Mouse (Mus musculus): ENCODE results near the gene Vapa. TPM values are rescaled to one million over a fixed set of nuclear protein-coding genes. Genes with fewer than 3 reads are reported as not detected.

Vapa gene
- polyA plus RNA-seq, 1 experiment, result 3.7 TPM

DNA sequence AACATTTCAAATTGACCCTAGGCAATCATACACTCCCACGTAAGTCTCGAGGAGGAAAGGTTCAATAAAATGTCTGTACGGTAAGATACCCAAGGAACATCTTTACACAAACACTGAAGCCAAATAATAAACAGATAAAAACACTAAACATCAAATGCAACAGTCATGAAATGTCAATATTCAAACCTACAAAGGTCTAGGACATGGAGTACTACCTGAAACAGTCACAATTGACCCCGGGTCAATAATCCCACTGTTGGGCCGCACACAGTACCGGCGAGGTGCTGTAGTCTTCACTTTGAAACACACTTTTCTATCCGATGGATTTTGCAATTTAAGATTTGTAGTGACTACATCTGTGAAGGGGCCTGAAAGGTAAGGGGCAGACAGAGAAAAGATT is 18.7 kb downstream of the Vapa start:
- no peak for TF ChIP-seq GATA1 (IDR thresholded peaks at IDR 0.05; ENCODE audit: low read length)
- TF ChIP-seq TAL1 (IDR thresholded peaks at IDR 0.05; ENCODE audit: low read length), result no peak
- no peak overlapping the region for H3K4me3 ChIP-seq (replicated peaks)
- H3K27me3 ChIP-seq (ENCODE audit: control insufficient read depth), result no peaks in the 10 kb centered on the region
- no peaks in the 10 kb centered on the region for H3K9me3 ChIP-seq (ENCODE audit: control insufficient read depth, low read length)
- H3K36me3 ChIP-seq (ENCODE audit: control insufficient read depth), result peaks cover 45% of the 10 kb centered on the region
- peaks cover 19% of the 10 kb centered on the region for H3K4me1 ChIP-seq (ENCODE audit: control insufficient read depth)

DNA sequence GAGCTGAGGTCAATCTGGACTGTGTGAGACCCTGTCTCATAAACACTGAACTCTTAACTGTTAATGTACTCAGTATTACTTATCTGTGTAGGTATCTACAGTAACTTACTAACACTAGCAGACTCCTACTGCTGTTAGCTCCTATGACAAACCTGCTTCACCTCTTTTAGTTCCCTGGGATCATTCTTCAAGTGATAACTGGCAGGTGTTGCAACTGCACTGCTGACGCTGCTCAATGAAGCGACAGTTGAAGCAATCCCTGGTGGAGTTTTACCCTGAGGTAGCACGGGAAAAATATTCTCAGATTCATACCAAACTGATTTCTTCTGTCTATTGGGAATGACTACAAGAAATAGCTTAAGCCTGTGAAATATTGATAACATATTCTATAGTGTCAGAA is 26.5 kb downstream of the Vapa start:
- H3K4me3 ChIP-seq (replicated peaks), result no peak overlapping the region
- peaks cover 63% of the 10 kb centered on the region for H3K36me3 ChIP-seq (ENCODE audit: control insufficient read depth)
- no peaks in the 10 kb centered on the region for H3K27me3 ChIP-seq (ENCODE audit: control insufficient read depth)
- H3K4me1 ChIP-seq (ENCODE audit: control insufficient read depth), result no peaks in the 10 kb centered on the region
- TF ChIP-seq TAL1 (IDR thresholded peaks at IDR 0.05; ENCODE audit: low read length) (no peak), GATA1 (IDR thresholded peaks at IDR 0.05; ENCODE audit: low read length) (no peak)
- no peaks in the 10 kb centered on the region for H3K9me3 ChIP-seq (ENCODE audit: control insufficient read depth, low read length)

DNA sequence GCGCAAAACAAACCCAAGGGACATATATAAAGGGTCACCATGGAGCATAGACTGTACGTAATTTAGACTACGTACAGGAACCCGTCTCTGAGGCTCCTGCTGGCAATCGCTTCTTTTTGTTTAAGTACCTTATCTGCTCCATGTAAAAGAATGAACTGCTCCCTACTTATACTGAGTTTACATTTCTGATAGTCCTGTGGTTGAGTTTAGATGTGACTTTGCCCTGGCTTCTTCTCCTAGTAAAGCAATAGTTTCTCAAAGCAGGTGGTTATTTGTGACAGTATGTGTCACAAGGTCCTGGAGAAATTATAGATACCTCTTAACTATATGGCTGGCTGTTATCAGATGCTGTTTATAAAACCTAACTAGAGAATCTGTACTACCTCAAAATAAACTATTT is 31.9 kb downstream of the Vapa start:
- Histone ChIP-seq H3K4me3 (replicated peaks) (no peak overlapping the region), H3K9me3 (ENCODE audit: control insufficient read depth, low read length) (no peaks in the 10 kb centered on the region), H3K4me1 (ENCODE audit: control insufficient read depth) (no peaks in the 10 kb centered on the region), H3K27me3 (ENCODE audit: control insufficient read depth) (no peaks in the 10 kb centered on the region), H3K36me3 (ENCODE audit: control insufficient read depth) (peaks cover 60% of the 10 kb centered on the region)
- TF ChIP-seq GATA1 (IDR thresholded peaks at IDR 0.05; ENCODE audit: low read length) (no peak), TAL1 (IDR thresholded peaks at IDR 0.05; ENCODE audit: low read length) (no peak)

DNA sequence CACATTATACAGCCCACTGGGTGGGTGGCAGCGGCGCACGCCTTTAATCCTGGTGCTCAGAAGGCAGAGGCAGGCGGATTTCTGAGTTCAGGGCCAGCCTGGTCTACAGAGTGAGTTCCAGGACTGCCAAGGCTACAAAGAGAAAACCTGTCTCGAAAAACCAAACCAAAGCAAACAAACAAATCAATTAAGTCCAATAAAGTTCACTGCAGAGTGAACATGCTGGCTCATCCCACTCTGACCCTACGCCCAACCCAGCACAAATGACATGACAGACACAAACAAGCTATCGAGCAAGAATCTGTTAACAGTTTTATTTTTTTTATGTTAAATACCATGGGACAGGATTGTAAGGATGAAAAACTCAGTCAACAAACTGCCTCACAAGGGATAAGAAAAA is 33.6 kb downstream of the Vapa start:
- no peaks in the 10 kb centered on the region for H3K9me3 ChIP-seq (ENCODE audit: control insufficient read depth, low read length)
- no peaks in the 10 kb centered on the region for H3K27me3 ChIP-seq (ENCODE audit: control insufficient read depth)
- peaks cover 51% of the 10 kb centered on the region for H3K36me3 ChIP-seq (ENCODE audit: control insufficient read depth)
- no peak overlapping the region for H3K4me3 ChIP-seq (replicated peaks)
- no peaks in the 10 kb centered on the region for H3K4me1 ChIP-seq (ENCODE audit: control insufficient read depth)
- TF ChIP-seq TAL1 (IDR thresholded peaks at IDR 0.05; ENCODE audit: low read length), result no peak

DNA sequence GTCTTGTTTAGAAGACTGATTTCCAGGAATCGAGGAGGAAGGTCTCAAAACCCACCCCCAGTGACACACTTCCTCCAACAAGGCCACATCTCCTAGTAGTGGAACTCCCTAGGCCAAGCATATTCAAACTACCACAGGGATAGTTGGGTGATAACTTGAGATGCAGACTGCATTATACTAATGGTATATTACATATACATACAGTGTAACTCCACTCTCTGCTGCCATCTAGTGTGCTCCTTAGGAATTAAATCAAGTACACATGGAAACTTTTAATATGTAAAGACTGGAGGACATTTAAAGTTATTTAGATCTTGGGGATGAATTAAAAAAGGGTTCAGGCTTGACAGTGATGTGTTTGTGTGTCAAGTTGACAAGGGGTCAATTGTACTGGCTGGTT is 38.0 kb downstream of the Vapa start:
- no peak for TF ChIP-seq GATA1 (IDR thresholded peaks at IDR 0.05; ENCODE audit: low read length)
- TF ChIP-seq TAL1 (IDR thresholded peaks at IDR 0.05; ENCODE audit: low read length), result no peak
- Histone ChIP-seq H3K9me3 (ENCODE audit: control insufficient read depth, low read length) (no peaks in the 10 kb centered on the region), H3K27me3 (ENCODE audit: control insufficient read depth) (no peaks in the 10 kb centered on the region), H3K36me3 (ENCODE audit: control insufficient read depth) (peaks cover 21% of the 10 kb centered on the region), H3K4me3 (replicated peaks) (no peak overlapping the region), H3K4me1 (ENCODE audit: control insufficient read depth) (peaks cover 6% of the 10 kb centered on the region)

DNA sequence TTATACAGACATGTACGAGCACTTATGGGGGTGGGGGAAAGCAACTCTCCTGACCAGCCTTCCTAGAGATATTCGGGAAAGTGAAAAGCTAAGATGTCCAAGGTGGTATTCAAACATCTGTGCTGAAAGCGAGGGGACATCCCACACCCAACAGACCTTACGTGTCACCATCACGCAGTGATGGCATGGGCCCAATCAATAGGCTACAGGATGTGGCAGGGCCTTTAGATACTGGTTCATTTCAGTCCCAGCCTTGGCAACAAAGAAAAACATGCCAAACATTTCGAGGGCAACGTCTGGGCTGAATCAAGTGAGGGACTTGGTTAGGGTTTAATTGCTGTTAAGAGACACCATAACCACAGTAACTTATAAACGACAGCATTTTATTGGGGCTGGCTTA is 38.5 kb downstream of the Vapa start:
- H3K4me1 ChIP-seq (ENCODE audit: control insufficient read depth), result peaks cover 6% of the 10 kb centered on the region
- H3K4me3 ChIP-seq (replicated peaks), result no peak overlapping the region
- TF ChIP-seq GATA1 (IDR thresholded peaks at IDR 0.05; ENCODE audit: low read length), result no peak
- TF ChIP-seq TAL1 (IDR thresholded peaks at IDR 0.05; ENCODE audit: low read length), result no peak
- no peaks in the 10 kb centered on the region for H3K27me3 ChIP-seq (ENCODE audit: control insufficient read depth)
- no peaks in the 10 kb centered on the region for H3K9me3 ChIP-seq (ENCODE audit: control insufficient read depth, low read length)
- H3K36me3 ChIP-seq (ENCODE audit: control insufficient read depth), result peaks cover 16% of the 10 kb centered on the region

DNA sequence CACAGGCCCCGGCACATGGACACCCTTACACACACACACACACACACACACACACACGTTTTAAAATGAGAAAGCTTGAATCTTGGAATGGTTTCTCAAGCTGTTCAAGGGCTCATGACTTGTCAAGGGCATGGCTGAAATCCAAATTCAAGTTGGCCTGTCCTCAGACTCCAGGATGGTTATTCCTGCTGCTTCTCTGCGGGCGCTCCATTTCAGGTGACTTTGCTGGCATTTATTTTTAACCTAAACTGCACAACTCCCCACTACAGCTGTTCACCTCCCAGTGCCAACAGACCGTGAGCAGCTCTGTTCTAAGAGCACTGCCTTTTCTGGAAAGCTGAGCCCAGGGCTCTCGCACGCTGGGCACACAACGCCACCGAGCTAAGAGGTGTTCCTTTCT is 41.5 kb downstream of the Vapa start:
- H3K4me3 ChIP-seq (replicated peaks), result no peak overlapping the region
- H3K4me1 ChIP-seq (ENCODE audit: control insufficient read depth), result peaks cover 6% of the 10 kb centered on the region
- TF ChIP-seq GATA1 (IDR thresholded peaks at IDR 0.05; ENCODE audit: low read length) (no peak), TAL1 (IDR thresholded peaks at IDR 0.05; ENCODE audit: low read length) (no peak)
- H3K27me3 ChIP-seq (ENCODE audit: control insufficient read depth), result no peaks in the 10 kb centered on the region
- H3K9me3 ChIP-seq (ENCODE audit: control insufficient read depth, low read length), result no peaks in the 10 kb centered on the region
- H3K36me3 ChIP-seq (ENCODE audit: control insufficient read depth), result no peaks in the 10 kb centered on the region

DNA sequence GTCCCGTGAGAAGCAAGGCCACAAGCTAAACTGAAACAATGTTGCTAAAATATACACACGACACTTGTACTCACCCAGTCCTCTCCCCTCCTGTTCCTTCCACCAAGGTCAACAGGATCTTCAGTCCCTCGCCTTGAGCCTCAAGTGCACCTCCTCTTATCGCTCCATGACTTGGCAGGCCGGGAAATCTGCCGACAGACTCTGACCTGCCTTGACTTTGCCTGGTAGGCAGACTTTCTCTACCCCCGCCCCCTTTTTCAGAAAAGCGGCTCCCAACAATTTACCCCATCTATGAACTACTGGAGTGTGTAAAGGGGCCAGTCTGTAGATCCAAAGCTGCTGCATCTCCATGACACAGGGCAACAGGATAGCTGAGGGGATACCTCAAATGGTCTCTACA is 41.9 kb downstream of the Vapa start:
- Histone ChIP-seq H3K4me3 (replicated peaks) (no peak overlapping the region), H3K4me1 (ENCODE audit: control insufficient read depth) (peaks cover 6% of the 10 kb centered on the region), H3K9me3 (ENCODE audit: control insufficient read depth, low read length) (no peaks in the 10 kb centered on the region), H3K27me3 (ENCODE audit: control insufficient read depth) (no peaks in the 10 kb centered on the region), H3K36me3 (ENCODE audit: control insufficient read depth) (no peaks in the 10 kb centered on the region)
- no peak for TF ChIP-seq GATA1 (IDR thresholded peaks at IDR 0.05; ENCODE audit: low read length)
- TF ChIP-seq TAL1 (IDR thresholded peaks at IDR 0.05; ENCODE audit: low read length), result no peak

DNA sequence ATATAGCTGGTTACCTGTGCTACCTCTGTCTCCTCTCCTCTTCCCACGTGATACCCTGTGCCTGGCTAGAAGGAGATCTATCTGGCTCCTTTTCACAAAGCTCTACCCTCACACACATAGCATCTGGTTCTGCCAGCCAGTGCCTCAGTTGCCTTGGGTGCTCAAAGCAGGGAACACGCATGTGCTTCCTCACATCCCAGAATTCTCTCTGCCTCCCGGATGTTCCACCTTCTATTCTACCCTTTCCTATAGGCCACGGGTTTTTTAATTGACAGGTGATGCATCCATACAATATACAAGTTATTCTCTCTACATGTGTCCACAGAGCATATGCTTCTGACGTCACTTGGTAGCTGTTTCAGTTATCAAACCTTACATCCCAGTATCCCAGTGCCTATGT is 49.2 kb downstream of the Vapa start:
- Histone ChIP-seq H3K27me3 (ENCODE audit: control insufficient read depth) (no peaks in the 10 kb centered on the region), H3K36me3 (ENCODE audit: control insufficient read depth) (no peaks in the 10 kb centered on the region), H3K9me3 (ENCODE audit: control insufficient read depth, low read length) (no peaks in the 10 kb centered on the region), H3K4me1 (ENCODE audit: control insufficient read depth) (peaks cover 2% of the 10 kb centered on the region; the same call in 1 of the 2 replicates), H3K4me3 (replicated peaks) (no peak overlapping the region)
- no peak for TF ChIP-seq TAL1 (IDR thresholded peaks at IDR 0.05; ENCODE audit: low read length)
- no peak for TF ChIP-seq GATA1 (IDR thresholded peaks at IDR 0.05; ENCODE audit: low read length)

DNA sequence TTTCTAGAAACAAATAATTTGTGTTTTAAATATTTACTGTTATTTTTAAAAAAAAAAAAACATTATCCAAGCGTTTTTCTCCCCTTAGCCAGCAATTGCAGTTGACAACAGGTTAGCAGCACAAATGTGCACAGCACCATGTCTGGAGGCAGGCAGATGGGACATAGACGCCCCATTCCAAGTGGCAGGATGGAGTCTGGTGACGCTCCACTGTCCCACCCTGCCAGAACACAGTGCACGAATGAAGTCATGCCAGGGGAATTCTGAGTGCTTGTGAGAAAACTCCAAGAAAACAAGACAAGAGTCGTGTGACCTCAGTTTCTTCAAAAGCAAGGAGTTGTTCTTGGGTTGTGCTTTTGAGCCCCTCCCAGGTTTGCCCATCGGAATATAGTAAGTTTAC is 50.0 kb downstream of the Vapa start:
- no peaks in the 10 kb centered on the region for H3K36me3 ChIP-seq (ENCODE audit: control insufficient read depth)
- H3K27me3 ChIP-seq (ENCODE audit: control insufficient read depth), result no peaks in the 10 kb centered on the region
- H3K4me1 ChIP-seq (ENCODE audit: control insufficient read depth), result peaks cover 9% of the 10 kb centered on the region
- H3K4me3 ChIP-seq (replicated peaks), result no peak overlapping the region
- no peaks in the 10 kb centered on the region for H3K9me3 ChIP-seq (ENCODE audit: control insufficient read depth, low read length)
- TF ChIP-seq TAL1 (IDR thresholded peaks at IDR 0.05; ENCODE audit: low read length), result no peak
